Mouse (Mus musculus) heart, embryonic 14.5 days (tissue): ENCODE measurements around the gene Aco2. TPM values are rescaled to one million over a fixed set of nuclear protein-coding genes. Genes with fewer than 3 reads are reported as not detected.

Experiments
- ATAC-seq: fragments of 200-750 bp; cut with Nextera tagmentation; 2 replicates; pipeline ENCODE4 v1.8.0; 2017; ENCODE audit warnings: low read depth, moderate TSS enrichment; ENCODE audit not compliant: insufficient number of reproducible peaks, insufficient read depth, low FRiP score
- H3K27ac ChIP-seq, 2 experiments: fragments of 200-500 bp in 1 of 2; fragments of 300-500 bp in 1 of 2; sonication (generic) in 1 of 2; replicated peaks in 1 of 2; 2 replicates each; pipeline ENCODE4 v1.5.1; 2012 to 2014; ENCODE audit warnings: low read depth in 2 of 2, low read length in 2 of 2, control low read depth in 1 of 2, mild to moderate bottlenecking in 1 of 2, mixed read lengths in 1 of 2; ENCODE audit not compliant: control insufficient read depth in 1 of 2, insufficient read depth in 1 of 2
- H3K27me3 ChIP-seq: fragments of 300-500 bp; sonication (generic); 2 replicates; pipeline ENCODE4 v1.6.1; 2014; ENCODE audit warnings: mild to moderate bottlenecking, low read length, control low read depth; ENCODE audit not compliant: control insufficient read depth, insufficient read depth
- H3K36me3 ChIP-seq: fragments of 300-500 bp; sonication (generic); 2 replicates; pipeline ENCODE4 v1.6.1; 2014; ENCODE audit warnings: mild to moderate bottlenecking, control low read depth, low read length, mixed read lengths; ENCODE audit not compliant: control insufficient read depth, insufficient read depth
- H3K4me1 ChIP-seq, 2 experiments: fragments of 200-500 bp in 1 of 2; fragments of 300-500 bp in 1 of 2; sonication (generic) in 1 of 2; 2 replicates each; pipeline ENCODE4 v1.6.1; 2012 to 2014; ENCODE audit warnings: low read length in 2 of 2, control low read depth in 1 of 2, mixed read lengths in 1 of 2; ENCODE audit not compliant: control insufficient read depth in 2 of 2, insufficient read depth in 2 of 2
- H3K4me2 ChIP-seq: fragments of 300-500 bp; sonication (generic); 2 replicates; pipeline ENCODE4 v1.6.1; 2014; ENCODE audit warnings: mild to moderate bottlenecking, low read length
- H3K4me3 ChIP-seq, 2 experiments: fragments of 200-500 bp in 1 of 2; fragments of 300-500 bp in 1 of 2; sonication (generic) in 1 of 2; 2 replicates each; pipeline ENCODE4 v1.5.1; 2012 to 2014; ENCODE audit warnings: low read length in 2 of 2, mild to moderate bottlenecking in 2 of 2, control low read depth in 1 of 2, low read depth in 1 of 2, moderate library complexity in 1 of 2; ENCODE audit not compliant: control insufficient read depth in 1 of 2, insufficient read depth in 1 of 2
- H3K9ac ChIP-seq: fragments of 300-500 bp; sonication (generic); 2 replicates; pipeline ENCODE4 v1.6.1; 2014; ENCODE audit warnings: mild to moderate bottlenecking, low read length
- H3K9me3 ChIP-seq: fragments of 300-500 bp; sonication (generic); 2 replicates; pipeline ENCODE4 v1.6.1; 2016; ENCODE audit warnings: low read length, control low read depth; ENCODE audit not compliant: control insufficient read depth
- WGBS: fragments of 180-500 bp; shearing (Covaris S2); extraction: QIAGEN DNeasy Blood & Tissue Kit; methylation state at CpG from one replicate; pipeline ENCODE4 v1.1.7; 2014; 5-methylcytosine and 5-hydroxymethylcytosine counted together
- polyA plus RNA-seq: library from polyadenylated mRNA; unstranded; fragments of >200 nt; fragmentation: Nextera tagmentation; extraction: Ambion mirVana; gene quantifications from 2 replicates; pipeline ENCODE4 v1.2.1, GENCODE M21; 2014

Gene Aco2
- 571 and 598 TPM in 2 replicates for polyA plus RNA-seq

DNA sequence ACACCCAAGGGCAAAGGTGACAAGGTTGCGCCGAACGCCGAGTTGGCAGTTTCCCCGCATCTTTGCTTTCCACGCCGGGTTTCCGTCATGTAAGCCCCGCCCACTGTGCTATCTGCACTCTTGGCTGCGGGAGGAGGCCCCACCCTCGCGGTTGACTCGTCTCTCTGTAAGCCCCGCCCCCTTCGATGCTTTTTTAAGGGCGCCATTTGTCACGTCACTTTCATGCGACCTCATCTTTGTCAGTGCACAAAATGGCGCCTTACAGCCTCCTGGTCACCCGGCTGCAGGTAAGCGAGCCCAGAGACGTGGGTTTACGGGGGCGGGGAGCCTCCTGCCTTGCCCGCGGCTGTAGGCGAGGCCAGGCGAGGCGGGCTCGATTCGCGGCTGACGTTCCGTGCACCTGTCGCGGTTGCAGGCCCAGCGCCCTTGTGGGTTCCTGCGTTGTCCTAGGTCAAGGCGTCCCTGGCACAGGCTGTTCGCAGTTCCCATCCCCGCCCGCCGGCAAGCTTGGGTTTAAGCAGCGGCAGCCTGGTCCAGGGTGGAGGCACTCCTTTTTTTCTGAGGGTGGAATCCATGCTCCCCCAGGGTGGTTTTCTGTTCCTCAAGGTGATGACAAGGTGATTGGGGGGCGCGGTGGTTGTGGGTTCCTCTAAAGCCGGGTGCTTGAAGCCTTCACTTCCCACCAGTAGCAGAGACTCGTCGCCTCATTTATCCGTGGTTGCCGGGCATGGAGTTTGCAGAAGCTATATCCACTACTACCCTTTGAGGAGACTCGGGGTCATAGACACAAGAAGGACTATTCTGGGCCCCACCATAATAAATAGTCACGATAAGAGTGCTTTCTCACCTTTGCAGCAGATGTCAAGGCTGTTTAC is at the start of gene Aco2:
Aco2 (plus strand) TSS at position 48 of the 875 bp plus-strand sequence.
- peak within 1 kb of the TSS; percentile 99 to 100 for H3K27ac ChIP-seq
- peaks cover 4 to 17% of the 10 kb centered on the region in 2 experiments; a peak in 3 of 4 replicates for H3K4me1 ChIP-seq
- ATAC-seq: peak; percentile 82
- peak within 1 kb of the TSS; percentile 67 to 99 for H3K4me3 ChIP-seq
- peaks cover 32% of the 10 kb centered on the region for H3K36me3 ChIP-seq
- peak within 1 kb of the TSS; percentile 93 for H3K4me2 ChIP-seq
- peak within 1 kb of the TSS; percentile 99 for H3K9ac ChIP-seq
- under 1% methylated on average over 53 of the region's 53 CpGs for WGBS
- H3K9me3 ChIP-seq: no peaks in the 10 kb centered on the region
- H3K27me3 ChIP-seq: no peaks in the 10 kb centered on the region

DNA sequence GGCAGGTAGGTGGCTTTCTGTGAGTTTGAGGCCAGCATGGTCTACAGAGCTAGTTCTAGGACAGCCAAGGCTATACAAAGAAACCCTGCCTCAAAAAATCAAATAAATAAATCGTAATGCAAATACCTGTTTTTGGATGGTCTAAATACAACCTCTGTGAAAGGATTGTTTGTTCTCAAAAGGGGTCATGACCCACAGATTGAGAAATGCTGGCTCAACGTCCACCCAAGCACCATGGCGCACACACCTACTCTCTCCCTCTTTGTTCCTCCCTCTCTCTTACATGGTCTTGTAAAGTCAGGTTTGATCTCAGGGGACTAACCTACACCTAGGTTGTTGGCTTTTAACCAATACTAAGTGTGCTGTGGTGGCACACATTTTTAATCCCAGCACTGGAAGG is 49.5 kb upstream of the Aco2 start:
- H3K27ac ChIP-seq: no peak overlapping the region
- H3K4me3 ChIP-seq: no peak overlapping the region
- no peak overlapping the region for H3K4me2 ChIP-seq
- no peaks in the 10 kb centered on the region for H3K27me3 ChIP-seq
- no peaks in the 10 kb centered on the region for H3K9me3 ChIP-seq
- WGBS: 81% methylated on average over 3 of the region's 3 CpGs
- no peak for ATAC-seq
- no peak overlapping the region for H3K9ac ChIP-seq
- no peaks in the 10 kb centered on the region for H3K4me1 ChIP-seq
- H3K36me3 ChIP-seq: peaks cover 96% of the 10 kb centered on the region

DNA sequence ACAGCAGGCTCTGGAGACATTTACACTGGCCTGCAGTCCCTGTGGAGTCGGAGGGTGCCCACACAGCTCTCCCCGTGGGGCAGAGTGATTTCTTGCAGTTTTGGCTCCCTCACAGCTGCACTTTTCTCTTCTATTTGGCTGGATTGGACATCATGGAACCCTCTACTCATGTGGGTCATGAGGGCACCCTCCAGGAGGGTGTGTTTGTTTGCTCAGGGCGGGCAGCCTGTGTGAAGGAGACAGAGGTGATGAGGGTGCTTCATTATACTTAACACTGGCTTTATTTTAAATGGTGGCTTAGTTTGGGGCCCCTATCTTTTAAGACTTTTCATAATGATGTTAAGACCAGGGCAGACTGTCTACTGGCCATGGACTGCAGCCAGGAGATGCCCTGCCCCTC is 47.3 kb upstream of the Aco2 start:
- Histone ChIP-seq H3K4me2 (no peak overlapping the region), H3K9ac (no peak overlapping the region), H3K9me3 (no peaks in the 10 kb centered on the region), H3K27me3 (no peaks in the 10 kb centered on the region), H3K36me3 (peaks cover 76% of the 10 kb centered on the region), H3K27ac (no peak overlapping the region), H3K4me1 (0 out of 4 replicates have a peak, but pooled peaks cover 0 to 3% of the 10 kb centered on the region in 2 experiments), H3K4me3 (no peak overlapping the region)
- WGBS: 82% methylated on average over 3 of the region's 3 CpGs
- ATAC-seq: no peak

DNA sequence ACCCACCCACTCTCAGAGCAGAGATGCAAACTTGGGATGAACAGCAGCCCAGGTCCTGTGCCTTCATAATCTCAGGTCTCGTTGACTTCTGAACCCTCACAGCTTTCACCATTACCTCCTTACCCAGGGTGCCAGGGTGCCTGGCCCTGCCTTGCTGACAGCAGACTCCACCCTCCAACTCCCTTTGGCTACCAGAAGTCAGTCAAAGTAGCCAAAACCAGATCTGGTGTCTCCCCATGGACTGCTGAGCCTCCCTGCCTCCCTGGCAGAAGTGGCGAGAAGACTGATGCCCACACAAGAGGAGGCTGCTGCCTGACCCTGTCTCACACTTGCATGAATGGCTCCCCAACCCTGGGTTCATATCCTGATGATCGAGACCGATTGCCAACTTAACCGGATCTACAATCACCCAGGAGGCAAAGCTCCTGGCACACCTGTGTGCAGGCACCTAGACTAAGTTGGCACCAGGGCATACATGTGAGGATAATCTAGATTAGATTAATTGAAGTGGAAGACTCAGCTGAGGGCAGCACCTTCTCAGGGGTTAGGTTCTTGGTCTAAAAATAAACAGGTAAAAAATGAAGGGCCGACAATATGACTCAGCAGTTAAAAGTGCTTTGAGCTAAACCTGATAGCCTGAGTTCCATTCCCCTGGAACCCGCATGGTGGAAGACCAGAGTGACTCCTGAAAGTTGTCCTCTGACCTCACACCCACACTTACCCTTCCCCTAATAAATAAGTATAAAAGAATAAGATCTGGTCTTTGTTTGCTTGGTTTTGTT is 43.5 kb upstream of the Aco2 start:
- Histone ChIP-seq H3K4me3 (no peak overlapping the region), H3K27ac (no peak overlapping the region), H3K36me3 (peaks cover 39% of the 10 kb centered on the region), H3K27me3 (no peaks in the 10 kb centered on the region), H3K9ac (no peak overlapping the region), H3K4me1 (peaks cover 2 to 13% of the 10 kb centered on the region in 2 experiments; a peak in 2 of 4 replicates), H3K4me2 (no peak overlapping the region), H3K9me3 (no peaks in the 10 kb centered on the region)
- 63% methylated on average over 7 of the region's 7 CpGs for WGBS
- ATAC-seq: no peak

DNA sequence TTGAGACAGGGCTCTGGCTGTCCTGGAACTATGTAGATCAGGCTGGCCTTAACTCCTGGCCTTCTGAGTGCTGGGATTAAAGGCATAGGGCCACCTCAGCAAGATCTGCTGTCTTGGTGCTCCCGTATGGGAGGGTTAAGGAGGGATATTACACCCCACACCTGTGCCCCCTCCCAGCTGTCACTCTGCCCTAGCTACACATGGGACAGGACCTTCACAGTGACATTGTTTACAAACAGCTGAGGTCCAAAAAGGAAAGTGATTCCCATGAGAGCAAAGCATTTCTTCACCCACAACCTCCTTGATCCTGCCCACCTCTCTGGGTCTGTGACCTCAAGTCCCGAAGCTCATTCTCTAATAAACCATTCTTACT is 42.9 kb upstream of the Aco2 start:
- Histone ChIP-seq H3K4me3 (no peak overlapping the region), H3K36me3 (peaks cover 34% of the 10 kb centered on the region), H3K9me3 (no peaks in the 10 kb centered on the region), H3K27me3 (no peaks in the 10 kb centered on the region), H3K4me2 (no peak overlapping the region), H3K4me1 (peaks cover 6 to 18% of the 10 kb centered on the region in 2 experiments), H3K9ac (no peak overlapping the region), H3K27ac (no peak overlapping the region)
- 61% methylated on average over 2 of the region's 2 CpGs for WGBS
- no peak for ATAC-seq

DNA sequence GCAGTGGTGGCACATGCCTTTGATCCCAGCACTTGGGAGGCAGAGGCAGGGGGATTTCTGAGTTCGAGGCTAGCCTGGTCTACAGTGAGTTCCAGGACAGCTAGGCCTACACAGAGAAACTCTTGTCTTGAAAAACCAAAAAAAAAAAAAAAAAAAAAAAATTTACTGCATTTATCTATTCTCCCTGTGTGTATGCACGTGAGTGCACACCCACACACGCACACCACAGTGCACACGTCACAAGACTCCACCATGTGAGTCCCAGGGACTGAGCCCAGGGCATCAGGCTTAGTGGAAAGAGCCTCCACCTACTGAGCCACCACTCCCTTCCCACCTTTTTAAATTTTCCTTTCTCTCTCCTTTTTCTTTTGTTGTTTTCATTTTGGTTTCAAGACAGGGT is 41.6 kb upstream of the Aco2 start:
- peaks cover 9 to 23% of the 10 kb centered on the region in 2 experiments for H3K4me1 ChIP-seq
- no peaks in the 10 kb centered on the region for H3K9me3 ChIP-seq
- no peak overlapping the region for H3K4me3 ChIP-seq
- H3K36me3 ChIP-seq: peaks cover 20% of the 10 kb centered on the region
- H3K27ac ChIP-seq: no peak overlapping the region
- no peak for ATAC-seq
- H3K9ac ChIP-seq: no peak overlapping the region
- WGBS: 94% methylated on average over 4 of the region's 4 CpGs
- H3K27me3 ChIP-seq: no peaks in the 10 kb centered on the region
- no peak overlapping the region for H3K4me2 ChIP-seq

DNA sequence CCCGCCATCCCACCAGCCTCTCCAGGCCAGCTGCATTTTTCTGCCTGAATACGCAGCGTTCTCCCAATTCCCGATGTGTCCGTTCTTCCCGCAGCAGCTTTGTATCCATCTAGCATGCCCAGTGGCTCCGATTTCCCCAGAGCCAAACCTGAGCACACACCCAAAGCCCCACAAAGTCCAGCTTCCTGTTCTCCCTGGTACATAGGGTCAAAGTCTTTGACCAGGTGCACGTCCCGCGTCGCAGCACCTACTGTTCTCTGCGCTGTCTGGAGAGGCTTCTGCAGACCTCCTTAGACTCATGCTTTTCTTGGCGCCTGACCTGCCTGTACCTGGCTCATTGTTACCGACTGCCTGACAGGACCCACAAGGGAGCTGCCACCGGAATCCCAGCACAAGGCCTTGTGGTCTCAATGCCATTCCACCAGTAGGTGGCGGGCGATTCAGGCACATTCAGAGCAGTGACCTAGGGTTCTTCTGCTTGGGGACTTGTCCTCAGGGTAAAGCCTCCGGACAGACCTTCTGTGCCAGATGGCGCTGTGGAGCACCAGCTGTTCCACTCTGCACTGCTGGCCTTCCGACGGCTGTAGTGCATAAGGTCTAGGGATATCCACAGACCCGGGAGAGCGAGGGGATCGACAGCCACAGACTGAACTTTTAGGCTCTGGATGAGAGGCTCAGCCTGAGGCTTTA is 40.8 kb upstream of the Aco2 start:
- Histone ChIP-seq H3K4me3 (no peak overlapping the region), H3K9ac (peak overlapping the region; percentile 18; the same call in 1 of the 2 replicates), H3K4me1 (peaks cover 13 to 31% of the 10 kb centered on the region in 2 experiments), H3K27ac (no peak overlapping the region), H3K36me3 (peaks cover 13% of the 10 kb centered on the region), H3K4me2 (peak overlapping the region; percentile 28; the same call in 1 of the 2 replicates), H3K27me3 (no peaks in the 10 kb centered on the region), H3K9me3 (no peaks in the 10 kb centered on the region)
- 13% methylated on average over 24 of the region's 24 CpGs for WGBS
- ATAC-seq: peak; percentile 68
